In genomic region chr5:129409440-129410004, GRCm38 (mm10) we compare ENCODE assay signal across 8 mouse cellular contexts.
DNase-seq lines count a peak whose midpoint lies in the region; ATAC-seq lines count a peak whose summit lies in the region.

No protein-coding gene starts in this region.

- no peaks in the 10 kb centered on the region for H3K9me3 ChIP-seq in kidney, embryonic 15.5 days (replicated peaks)

- ATAC-seq in kidney, embryonic 15.5 days (replicated peaks; ENCODE audit: low FRiP score): peak; percentile 36; the same call in 1 of the 2 replicates
- ATAC-seq in megakaryocyte, adult 5-6 weeks (ENCODE audit: poor library complexity, severe bottlenecking): no peak

- 0 out of 2 replicates have a peak, but pooled peaks cover 6% of the 10 kb centered on the region for H3K27me3 ChIP-seq in kidney, embryonic 15.5 days

- peaks cover 15% of the 10 kb centered on the region for H3K4me1 ChIP-seq in kidney, embryonic 15.5 days

- H3K36me3 ChIP-seq in kidney, embryonic 15.5 days: no peaks in the 10 kb centered on the region

- H3K27ac ChIP-seq in kidney, embryonic 15.5 days: no peak overlapping the region

- WGBS in kidney, embryonic 15.5 days: 51% methylated on average over 14 of the region's 14 CpGs

- H3K4me3 ChIP-seq in kidney, embryonic 15.5 days (replicated peaks): no peak overlapping the region

- no peak overlapping the region for H3K9ac ChIP-seq in kidney, embryonic 15.5 days

- peak; percentile 25 for DNase-seq in heart, postnatal 4 days
- DNase-seq in heart, adult 8-10 months (ENCODE audit: low spot score): no peak
- DNase-seq in MN1 (ENCODE audit: low spot score): peak; percentile 87
- DNase-seq in cerebellum, adult 8-10 months: peak; percentile 65
- no peak for DNase-seq in layer of hippocampus, adult 11-12 months (ENCODE audit: low spot score)
- DNase-seq in layer of hippocampus, postnatal 10 days (ENCODE audit: low spot score in 2 of 2): no peak

- no peak overlapping the region for H3K4me2 ChIP-seq in kidney, embryonic 15.5 days

Comparison
In these comparisons a context has a peak if more than half of its experiments do, and no peak if none do; other contexts are left out.
1. DNase-seq: peak in heart, postnatal 4 days (single experiment), MN1 (single experiment) and cerebellum, adult 8-10 months (single experiment); none in heart, adult 8-10 months (single experiment), layer of hippocampus, adult 11-12 months (single experiment) and layer of hippocampus, postnatal 10 days (0 of 2).